Mouse (Mus musculus) left cerebral cortex, adult 2 months (tissue): ENCODE results near the gene Car5a. TPM values are rescaled to one million over a fixed set of nuclear protein-coding genes. Genes with fewer than 3 reads are reported as not detected.

Experiments used
- DNase-seq, 2 experiments: peaks; one replicate each; pipeline ENCODE4 v3.0.0; 2021 to 2022; ENCODE audit warnings: low spot score in 2 of 2, mixed read lengths in 1 of 2; ENCODE audit errors: extremely low spot score in 1 of 2
- H3K27ac ChIP-seq: fragments of 200-600 bp; 2 replicates; pipeline ENCODE4 v1.8.1; 2022
- H3K4me3 ChIP-seq: fragments of 200-600 bp; 2 replicates; pipeline ENCODE4 v1.8.1; 2022
- CTCF ChIP-seq: fragments of 200-600 bp; IDR thresholded peaks from 2 replicates; pipeline ENCODE4 v1.8.1; 2022; ENCODE audit warnings: antibody characterized with exemption, mild to moderate bottlenecking, moderate library complexity
- intact Hi-C: fragments of 180-260 bp; cut with DNase I; formaldehyde crosslinking; loops from one replicate; pipeline ENCODE4 v1.15.1; 2025
- total RNA-seq, 2 experiments: library from RNA; stranded (reverse); gene quantifications; 2 replicates each; pipeline ENCODE4 v1.2.3; 2021

The Car5a gene
- total RNA-seq, 2 experiments from 2014 or later = not detected

GRCm38 (mm10) chr8:121885001-121885400 is 59.7 kb downstream of the Car5a start:
- no peak overlapping the region for H3K27ac ChIP-seq
- no peak for DNase-seq
- TF ChIP-seq CTCF = no peak
- intact Hi-C loops = no loop called here
- no peak overlapping the region for H3K4me3 ChIP-seq

- DNase-seq = no peak
- Histone ChIP-seq H3K27ac (no peak overlapping the region), H3K4me3 (no peak overlapping the region)
- intact Hi-C loops = no loop called here
- TF ChIP-seq CTCF = no peak
Measured at GRCm38 (mm10) chr8:121884181-121884580, 60.5 kb downstream of the Car5a start.

DNA sequence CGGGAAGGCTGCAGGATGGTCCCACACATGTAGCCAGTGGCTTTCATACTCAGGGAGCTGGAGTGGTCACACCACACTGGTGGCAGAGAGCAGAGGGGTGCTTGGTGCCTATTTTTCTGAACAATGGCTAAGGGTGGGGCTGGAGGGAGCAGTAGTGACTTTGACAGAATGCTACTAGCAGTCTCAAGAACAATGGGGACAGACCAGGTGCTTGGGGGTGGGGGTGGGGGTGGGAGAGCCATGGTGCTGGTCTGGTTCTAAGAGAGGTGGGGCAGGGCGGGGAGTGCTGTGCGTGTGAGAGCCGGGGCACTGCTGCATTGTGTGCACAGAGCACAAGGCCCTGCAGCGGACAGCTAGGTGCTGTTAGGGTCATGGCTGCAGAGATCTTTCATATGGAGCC is 62.8 kb downstream of the Car5a start:
- DNase-seq = no peak
- H3K27ac ChIP-seq = no peak overlapping the region
- H3K4me3 ChIP-seq = no peak overlapping the region
- no peak for TF ChIP-seq CTCF
- intact Hi-C loops = no loop called here

GRCm38 (mm10) chr8:121880818-121881217 is 63.9 kb downstream of the Car5a start:
- Histone ChIP-seq H3K27ac (no peak overlapping the region), H3K4me3 (no peak overlapping the region)
- intact Hi-C loops = no loop called here
- DNase-seq = no peak
- TF ChIP-seq CTCF = no peak

DNA sequence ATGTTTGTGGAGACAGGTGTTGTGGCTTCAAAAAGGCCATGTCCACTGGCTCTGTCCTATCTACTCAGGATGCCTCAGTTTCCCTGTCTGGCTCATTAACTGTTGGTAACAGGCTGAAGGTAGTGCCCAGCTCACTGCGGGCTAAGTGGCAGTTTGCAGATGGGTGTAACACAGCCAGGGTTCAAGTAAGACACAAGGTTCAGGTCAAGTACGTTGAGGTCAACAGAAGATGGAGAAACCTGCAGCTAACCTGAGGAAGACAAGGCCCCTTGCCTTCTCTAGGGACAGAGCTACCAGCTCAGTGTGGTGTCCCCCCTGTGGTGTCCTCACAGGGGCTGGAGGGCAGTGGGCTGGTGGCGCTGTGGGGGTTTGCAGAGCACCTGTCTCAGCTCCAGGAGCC is 65.0 kb downstream of the Car5a start:
- no peak for DNase-seq
- Histone ChIP-seq H3K4me3 (no peak overlapping the region), H3K27ac (no peak overlapping the region)
- intact Hi-C loops = no loop called here
- TF ChIP-seq CTCF = no peak

GRCm38 (mm10) chr8:121877828-121878480 is 66.8 kb downstream of the Car5a start:
- intact Hi-C loops = no loop called here
- TF ChIP-seq CTCF = no peak
- DNase-seq = no peak
- H3K27ac ChIP-seq = no peak overlapping the region
- H3K4me3 ChIP-seq = no peak overlapping the region

DNA sequence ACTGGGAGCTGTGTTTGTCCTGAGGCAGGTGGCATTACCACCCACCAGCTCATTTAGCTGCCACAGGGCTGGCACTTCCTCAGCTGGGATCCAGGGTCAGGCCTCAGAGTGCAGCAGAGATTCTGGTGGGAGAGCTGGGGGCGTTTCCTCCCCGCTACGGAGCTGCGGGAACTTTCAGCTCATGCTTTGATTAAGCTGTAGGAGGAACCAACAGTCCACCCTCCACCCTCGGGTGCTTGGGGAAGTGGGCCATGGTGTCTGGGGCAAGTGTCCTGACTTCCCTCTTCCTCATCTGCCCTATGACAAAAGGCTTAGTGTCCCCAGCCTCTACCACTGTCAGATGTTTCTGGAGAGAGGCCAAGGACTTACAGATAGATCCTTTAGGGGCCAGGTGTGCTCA is 67.5 kb downstream of the Car5a start:
- DNase-seq = no peak
- intact Hi-C loops = no loop called here

DNA sequence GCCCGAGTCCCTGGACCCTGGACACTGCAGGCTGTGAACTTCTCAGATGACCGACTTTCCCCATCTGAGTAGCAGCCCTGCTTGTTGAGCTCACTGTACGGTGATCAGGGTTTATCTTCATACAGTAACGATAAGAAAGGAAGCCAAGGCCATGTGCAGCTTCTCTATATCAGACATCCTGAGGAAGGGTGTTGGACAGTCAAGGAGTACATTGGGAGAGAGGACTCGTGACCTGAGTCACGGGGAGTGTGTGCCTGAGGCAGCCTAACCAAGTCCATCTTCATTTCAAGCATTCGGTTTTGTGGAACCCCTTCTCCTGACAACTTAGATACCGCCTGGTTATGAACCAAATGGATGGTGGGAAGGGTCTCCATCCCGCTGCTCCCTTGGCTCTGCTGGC is 69.2 kb downstream of the Car5a start:
- TF ChIP-seq CTCF = no peak
- intact Hi-C loops = no loop called here
- H3K4me3 ChIP-seq = no peak overlapping the region
- peak overlapping the region; percentile 54; the same call in 1 of the 2 replicates for H3K27ac ChIP-seq
- no peak for DNase-seq

More for the DNA sequence above, 67.5 kb downstream of the Car5a start:
- no peak for TF ChIP-seq CTCF
- H3K27ac ChIP-seq = no peak overlapping the region
- H3K4me3 ChIP-seq = no peak overlapping the region

DNA sequence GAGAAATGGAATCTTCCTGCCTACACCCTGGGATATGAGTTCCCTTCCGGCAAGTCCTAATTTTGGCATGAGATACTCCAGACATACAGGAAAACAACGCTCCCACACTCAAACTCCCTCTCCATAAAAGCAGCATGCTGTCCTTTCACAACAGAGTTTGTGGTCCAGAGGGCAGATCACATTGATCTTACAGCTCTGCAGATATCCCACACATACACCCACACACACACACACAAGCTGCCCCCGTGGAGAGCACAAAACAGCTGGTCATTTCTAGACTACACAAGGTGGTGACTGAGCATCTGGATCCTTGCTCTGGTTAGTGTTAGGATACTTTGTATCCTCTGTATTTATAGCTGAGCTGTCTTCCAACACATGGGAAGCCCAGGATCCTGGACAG is 69.7 kb downstream of the Car5a start:
- no peak for TF ChIP-seq CTCF
- Histone ChIP-seq H3K27ac (peak overlapping the region; percentile 67; the same call in 1 of the 2 replicates), H3K4me3 (no peak overlapping the region)
- DNase-seq = no peak
- intact Hi-C loops = no loop called here

DNA sequence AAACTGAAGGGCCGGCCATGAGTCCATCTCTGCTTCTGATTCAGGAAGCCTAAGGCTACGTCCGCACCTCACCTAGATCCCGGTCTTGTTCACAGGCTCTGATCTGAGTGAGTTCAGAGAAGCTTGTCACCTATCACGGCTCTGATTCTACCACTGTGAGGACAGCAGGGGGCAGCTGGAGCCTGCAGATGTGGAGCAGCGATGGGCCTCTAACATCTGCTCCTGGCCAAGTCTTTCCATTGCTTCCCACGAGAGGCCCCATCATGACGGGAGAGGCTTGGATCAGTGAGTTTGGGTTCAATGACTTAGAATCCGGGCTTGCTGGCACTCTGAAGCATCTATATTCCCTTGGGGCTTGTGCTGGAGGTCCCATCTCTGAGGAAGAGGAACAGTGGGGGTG is 70.7 kb downstream of the Car5a start:
- H3K27ac ChIP-seq = no peak overlapping the region
- no peak overlapping the region for H3K4me3 ChIP-seq
- no peak for DNase-seq
- peak; percentile 56 for TF ChIP-seq CTCF
- intact Hi-C loops = loop anchor here (1.0 kb wide), 1 partner anchor 33 kb away; the partner anchor contains the start of gene Slc7a5

- Histone ChIP-seq H3K4me3 (no peak overlapping the region), H3K27ac (no peak overlapping the region)
- TF ChIP-seq CTCF = no peak
- intact Hi-C loops = no loop called here
- no peak for DNase-seq
Measured at GRCm38 (mm10) chr8:121871833-121872440, 72.8 kb downstream of the Car5a start.

- Histone ChIP-seq H3K4me3 (no peak overlapping the region), H3K27ac (no peak overlapping the region)
- TF ChIP-seq CTCF = no peak
- no peak for DNase-seq
- intact Hi-C loops = no loop called here
Measured at GRCm38 (mm10) chr8:121870190-121870589, 74.5 kb downstream of the Car5a start.

DNA sequence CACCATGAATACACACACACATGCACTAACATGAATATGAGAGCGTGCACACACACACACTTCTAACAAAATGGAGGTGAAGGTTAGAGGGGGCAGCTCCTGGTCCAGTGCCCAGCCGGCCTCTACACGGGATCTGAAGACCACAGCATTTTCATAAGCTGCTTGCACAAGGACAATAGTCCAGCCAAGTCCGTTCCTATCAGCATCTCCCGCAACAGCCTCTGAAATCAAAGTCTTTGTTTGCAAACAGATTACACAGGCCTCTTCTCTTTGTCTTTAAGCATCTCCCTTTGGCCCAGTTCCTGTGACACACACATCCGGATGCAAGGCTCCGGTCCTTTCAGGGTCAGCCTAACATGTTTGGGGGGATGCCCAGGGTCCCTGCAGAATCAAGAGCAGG is 75.8 kb downstream of the Car5a start:
- DNase-seq = no peak
- intact Hi-C loops = no loop called here
- no peak overlapping the region for H3K27ac ChIP-seq

More for the DNA sequence above, 75.8 kb downstream of the Car5a start:
- no peak for TF ChIP-seq CTCF
- no peak overlapping the region for H3K4me3 ChIP-seq
